Mouse (Mus musculus): Measurements from ENCODE around the gene Plxna1. TPM values are rescaled to one million over a fixed set of nuclear protein-coding genes. Genes with fewer than 3 reads are reported as not detected.
A peak's percentile ranks its signal among the peaks of the same experiment; 100 is the strongest.

Gene Plxna1
- polyA plus RNA-seq, 1 experiment from 2014 or later: 31.5 TPM

GRCm38 (mm10) chr6:89360709-89361417, 1.6 kb downstream of the Plxna1 start:
- WGBS: 55% methylated on average over 8 of the region's 8 CpGs
- H3K27me3 ChIP-seq: peaks cover 15% of the 10 kb centered on the region
- H3K4me1 ChIP-seq (replicated peaks): peaks cover 36% of the 10 kb centered on the region
- ATAC-seq (ENCODE audit: insufficient number of reproducible peaks, insufficient read depth, low FRiP score, low TSS enrichment, low read depth): no peak; the same call in 1 of the 2 replicates
- peak overlapping the region; percentile 98 for H3K4me3 ChIP-seq (replicated peaks)
- H3K9ac ChIP-seq (replicated peaks): peak overlapping the region; percentile 98
- peak overlapping the region; percentile 83 for H3K4me2 ChIP-seq
- peaks cover 17% of the 10 kb centered on the region for H3K36me3 ChIP-seq
- H3K27ac ChIP-seq: peak overlapping the region; percentile 77; the same call in 1 of the 2 replicates
- H3K9me3 ChIP-seq: no peaks in the 10 kb centered on the region

DNA sequence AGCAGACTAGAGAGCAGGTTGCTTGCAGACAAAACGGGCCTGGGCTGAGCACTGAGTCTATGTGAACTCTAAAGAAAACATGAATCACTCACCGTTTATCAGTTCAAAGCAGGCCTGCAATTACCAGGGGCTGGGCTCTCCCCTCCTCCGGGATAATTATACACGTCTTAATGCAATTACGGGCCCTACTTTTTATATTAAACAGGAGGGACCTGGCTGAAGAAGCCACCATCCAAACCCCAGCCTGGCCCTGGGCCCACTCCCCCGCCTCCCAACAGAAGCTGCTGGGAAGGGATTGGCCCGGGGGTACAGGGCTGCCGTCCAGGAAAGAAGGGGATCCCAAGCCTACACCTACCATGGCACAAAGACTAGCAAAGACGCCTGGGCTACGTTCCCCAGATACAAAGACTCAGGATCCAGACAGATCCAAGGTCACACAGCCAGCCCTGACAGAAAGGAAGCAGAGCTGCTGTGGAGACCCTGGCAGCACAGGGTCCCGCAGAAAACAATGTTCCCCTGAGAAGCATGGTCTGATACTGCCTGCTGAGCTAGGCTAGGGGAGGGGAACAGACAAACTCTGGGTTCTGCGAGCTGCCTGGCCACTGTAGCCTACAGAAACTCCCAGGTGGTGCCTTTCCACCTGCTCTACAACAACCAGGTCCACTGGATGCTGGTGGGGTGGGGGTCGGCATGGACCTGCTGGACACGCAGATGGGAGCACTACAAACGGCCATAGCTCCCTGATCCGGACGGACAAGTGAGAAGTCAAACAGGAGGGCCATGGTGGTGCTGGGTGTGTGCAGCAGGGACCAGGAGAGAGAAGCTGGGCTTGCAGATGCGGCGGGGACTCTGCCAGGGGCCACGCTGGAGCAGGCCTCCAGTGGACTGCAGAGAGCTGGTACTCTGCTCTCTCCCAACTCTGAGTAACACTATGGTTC, 2.4 kb downstream of the Plxna1 start:
- WGBS: 52% methylated on average over 20 of the region's 20 CpGs
- no peak for ATAC-seq (ENCODE audit: insufficient number of reproducible peaks, insufficient read depth, low FRiP score, low TSS enrichment, low read depth)
- Histone ChIP-seq H3K9me3 (no peaks in the 10 kb centered on the region), H3K36me3 (peaks cover 25% of the 10 kb centered on the region), H3K4me2 (peak overlapping the region; percentile 83), H3K27ac (no peak overlapping the region), H3K4me3 (replicated peaks) (peak overlapping the region; percentile 98), H3K27me3 (peaks cover 15% of the 10 kb centered on the region), H3K9ac (replicated peaks) (no peak overlapping the region; the same call in 1 of the 2 replicates), H3K4me1 (replicated peaks) (peaks cover 41% of the 10 kb centered on the region)

DNA sequence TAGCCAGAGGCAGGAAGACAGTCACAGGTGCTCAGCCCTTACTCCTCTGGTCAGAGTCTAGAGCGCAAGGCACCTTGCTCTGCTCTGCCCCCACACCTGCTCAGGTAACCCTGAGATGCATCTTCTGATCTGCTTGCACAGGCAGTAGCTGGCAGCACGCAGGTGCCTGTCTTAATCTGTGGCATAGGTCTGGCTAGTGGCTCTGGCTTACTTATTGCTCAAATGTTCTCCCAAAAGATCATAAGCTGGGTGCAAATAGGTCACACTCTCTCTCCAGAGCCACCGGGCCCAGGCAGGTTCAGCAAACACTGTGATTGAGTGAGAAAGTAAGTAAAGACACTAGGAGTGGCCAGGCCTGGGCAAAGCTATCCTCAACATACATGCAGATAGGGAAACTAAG, 3.2 kb downstream of the Plxna1 start:
- no peak overlapping the region for H3K9ac ChIP-seq (replicated peaks)
- H3K4me3 ChIP-seq (replicated peaks): peak overlapping the region; percentile 0; the same call in 1 of the 2 replicates
- H3K4me1 ChIP-seq (replicated peaks): peaks cover 46% of the 10 kb centered on the region
- H3K27ac ChIP-seq: no peak overlapping the region
- H3K27me3 ChIP-seq: peaks cover 9% of the 10 kb centered on the region
- H3K36me3 ChIP-seq: peaks cover 34% of the 10 kb centered on the region
- no peak overlapping the region for H3K4me2 ChIP-seq
- no peaks in the 10 kb centered on the region for H3K9me3 ChIP-seq
- ATAC-seq (ENCODE audit: insufficient number of reproducible peaks, insufficient read depth, low FRiP score, low TSS enrichment, low read depth): no peak
- 78% methylated on average over 3 of the region's 3 CpGs for WGBS

- no peak overlapping the region for H3K4me3 ChIP-seq (replicated peaks)
- peak overlapping the region; percentile 34; the same call in 1 of the 2 replicates for H3K9ac ChIP-seq (replicated peaks)
- no peaks in the 10 kb centered on the region for H3K27me3 ChIP-seq
- peaks cover 70% of the 10 kb centered on the region for H3K4me1 ChIP-seq (replicated peaks)
- WGBS: 56% methylated on average over 7 of the region's 7 CpGs
- no peaks in the 10 kb centered on the region for H3K9me3 ChIP-seq
- no peak for ATAC-seq (ENCODE audit: insufficient number of reproducible peaks, insufficient read depth, low FRiP score, low TSS enrichment, low read depth)
- no peak overlapping the region for H3K4me2 ChIP-seq
- H3K27ac ChIP-seq: 0 out of 2 replicates have a peak overlapping the region, but pooled peaks have one; percentile 0
- H3K36me3 ChIP-seq: peaks cover 54% of the 10 kb centered on the region
Measured at GRCm38 (mm10) chr6:89355661-89356060, 6.8 kb downstream of the Plxna1 start.

DNA sequence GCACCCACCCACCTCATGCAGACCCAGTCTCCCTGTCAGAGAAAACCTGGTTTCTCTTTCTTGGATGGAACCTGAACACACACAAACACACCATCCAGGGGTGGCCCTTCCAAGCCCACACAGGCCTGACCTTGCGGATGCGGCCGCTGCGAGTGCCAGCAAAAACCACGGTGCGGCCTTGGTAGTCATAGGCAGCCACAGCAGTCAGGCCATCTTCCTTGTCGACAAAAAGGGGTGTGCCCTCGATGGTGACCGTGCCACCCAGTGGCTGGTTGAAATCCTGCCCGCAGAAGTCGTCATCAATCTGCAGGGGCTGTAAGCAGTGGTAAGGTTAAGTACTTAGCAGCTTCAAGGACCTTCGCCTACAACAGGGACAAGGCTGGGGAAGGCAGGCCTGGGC, 7.7 kb downstream of the Plxna1 start:
- H3K36me3 ChIP-seq: peaks cover 64% of the 10 kb centered on the region
- WGBS: 84% methylated on average over 12 of the region's 12 CpGs
- H3K9ac ChIP-seq (replicated peaks): 0 out of 2 replicates have a peak overlapping the region, but pooled peaks have one; percentile 13
- no peak for ATAC-seq (ENCODE audit: insufficient number of reproducible peaks, insufficient read depth, low FRiP score, low TSS enrichment, low read depth)
- H3K4me2 ChIP-seq: no peak overlapping the region
- H3K27me3 ChIP-seq: no peaks in the 10 kb centered on the region
- H3K9me3 ChIP-seq: no peaks in the 10 kb centered on the region
- H3K4me1 ChIP-seq (replicated peaks): peaks cover 67% of the 10 kb centered on the region
- no peak overlapping the region for H3K27ac ChIP-seq
- H3K4me3 ChIP-seq (replicated peaks): no peak overlapping the region

- peaks cover 64% of the 10 kb centered on the region for H3K4me1 ChIP-seq (replicated peaks)
- 84% methylated on average over 5 of the region's 5 CpGs for WGBS
Measured at GRCm38 (mm10) chr6:89354076-89354475, 8.3 kb downstream of the Plxna1 start.

DNA sequence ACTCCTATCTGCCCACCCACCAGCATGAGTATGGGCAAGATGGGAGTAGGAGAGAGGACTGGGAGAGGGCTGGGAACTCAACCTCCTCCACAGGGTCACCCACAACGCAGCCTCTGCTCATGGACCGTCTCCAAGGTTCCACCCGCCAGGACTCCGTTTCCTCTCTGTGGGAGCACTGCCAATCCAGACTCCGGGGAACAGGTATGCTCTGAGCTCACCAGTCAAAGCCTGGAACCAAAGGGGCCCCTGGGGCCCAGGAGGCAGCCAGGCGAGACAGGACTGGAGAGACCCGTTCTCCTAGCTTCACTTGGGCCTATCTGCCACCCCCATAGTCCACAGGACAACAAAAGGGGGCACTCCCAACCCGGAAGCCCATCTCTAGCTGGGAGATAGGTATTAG, 9.3 kb downstream of the Plxna1 start:
- no peak overlapping the region for H3K4me2 ChIP-seq
- H3K4me3 ChIP-seq (replicated peaks): no peak overlapping the region
- WGBS: 70% methylated on average over 8 of the region's 8 CpGs
- H3K36me3 ChIP-seq: peaks cover 80% of the 10 kb centered on the region
- no peaks in the 10 kb centered on the region for H3K9me3 ChIP-seq
- no peaks in the 10 kb centered on the region for H3K27me3 ChIP-seq
- H3K27ac ChIP-seq: peak overlapping the region; percentile 91; the same call in 1 of the 2 replicates
- peaks cover 60% of the 10 kb centered on the region for H3K4me1 ChIP-seq (replicated peaks)
- no peak for ATAC-seq (ENCODE audit: insufficient number of reproducible peaks, insufficient read depth, low FRiP score, low TSS enrichment, low read depth)
- H3K9ac ChIP-seq (replicated peaks): no peak overlapping the region

More at GRCm38 (mm10) chr6:89354076-89354475, 8.3 kb downstream of the Plxna1 start:
- Histone ChIP-seq H3K36me3 (peaks cover 70% of the 10 kb centered on the region), H3K4me2 (no peak overlapping the region), H3K27ac (no peak overlapping the region), H3K27me3 (no peaks in the 10 kb centered on the region), H3K9ac (replicated peaks) (no peak overlapping the region), H3K4me3 (replicated peaks) (no peak overlapping the region), H3K9me3 (no peaks in the 10 kb centered on the region)
- ATAC-seq (ENCODE audit: insufficient number of reproducible peaks, insufficient read depth, low FRiP score, low TSS enrichment, low read depth): no peak

GRCm38 (mm10) chr6:89351441-89352137, 10.8 kb downstream of the Plxna1 start:
- H3K27me3 ChIP-seq: no peaks in the 10 kb centered on the region
- H3K27ac ChIP-seq: peak overlapping the region; percentile 91
- H3K4me1 ChIP-seq (replicated peaks): peaks cover 60% of the 10 kb centered on the region
- no peaks in the 10 kb centered on the region for H3K9me3 ChIP-seq
- peak; percentile 83 for ATAC-seq (ENCODE audit: insufficient number of reproducible peaks, insufficient read depth, low FRiP score, low TSS enrichment, low read depth)
- 13% methylated on average over 5 of the region's 5 CpGs for WGBS
- no peak overlapping the region for H3K9ac ChIP-seq (replicated peaks)
- peaks cover 86% of the 10 kb centered on the region for H3K36me3 ChIP-seq
- no peak overlapping the region for H3K4me3 ChIP-seq (replicated peaks)
- peak overlapping the region; percentile 8; the same call in 1 of the 2 replicates for H3K4me2 ChIP-seq

- Histone ChIP-seq H3K9ac (replicated peaks) (no peak overlapping the region), H3K27me3 (no peaks in the 10 kb centered on the region), H3K4me1 (replicated peaks) (peaks cover 60% of the 10 kb centered on the region), H3K4me2 (no peak overlapping the region), H3K27ac (peak overlapping the region; percentile 91), H3K4me3 (replicated peaks) (no peak overlapping the region), H3K36me3 (peaks cover 77% of the 10 kb centered on the region), H3K9me3 (no peaks in the 10 kb centered on the region)
- WGBS: 95% methylated on average over 2 of the region's 2 CpGs
- ATAC-seq (ENCODE audit: insufficient number of reproducible peaks, insufficient read depth, low FRiP score, low TSS enrichment, low read depth): no peak
Measured at GRCm38 (mm10) chr6:89350520-89350919, 11.9 kb downstream of the Plxna1 start.

DNA sequence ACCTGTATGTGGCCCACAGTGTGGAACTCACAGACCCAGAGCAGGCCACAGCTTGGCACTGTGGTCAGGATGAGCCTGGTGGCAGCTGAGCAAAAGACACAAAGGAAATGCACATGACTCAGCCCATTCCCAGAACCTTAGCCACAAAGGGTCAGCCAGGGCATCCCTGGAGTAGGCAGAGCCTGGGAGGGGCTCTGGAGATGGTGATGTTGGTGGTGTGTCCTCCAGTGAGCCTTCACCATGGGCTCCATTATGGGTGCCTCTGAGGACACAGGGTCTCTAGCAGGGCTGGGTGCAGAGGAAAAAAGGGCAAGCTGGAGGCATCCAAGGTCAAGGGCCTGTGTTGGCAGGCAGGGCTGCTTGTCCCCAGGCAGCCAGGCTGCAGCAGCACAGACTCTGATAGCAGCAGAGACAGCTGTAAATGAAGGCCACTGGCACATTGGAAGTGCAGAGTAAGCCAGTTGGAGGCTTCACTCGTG, 12.3 kb downstream of the Plxna1 start:
- Histone ChIP-seq H3K4me2 (no peak overlapping the region), H3K9me3 (no peaks in the 10 kb centered on the region), H3K4me3 (replicated peaks) (no peak overlapping the region), H3K4me1 (replicated peaks) (peaks cover 63% of the 10 kb centered on the region), H3K27me3 (no peaks in the 10 kb centered on the region), H3K9ac (replicated peaks) (no peak overlapping the region), H3K27ac (no peak overlapping the region), H3K36me3 (peaks cover 72% of the 10 kb centered on the region)
- ATAC-seq (ENCODE audit: insufficient number of reproducible peaks, insufficient read depth, low FRiP score, low TSS enrichment, low read depth): no peak
- 67% methylated on average over 1 of the region's 1 CpGs for WGBS
